Mouse (Mus musculus): Measurements from ENCODE around the gene Zic4.

DNA sequence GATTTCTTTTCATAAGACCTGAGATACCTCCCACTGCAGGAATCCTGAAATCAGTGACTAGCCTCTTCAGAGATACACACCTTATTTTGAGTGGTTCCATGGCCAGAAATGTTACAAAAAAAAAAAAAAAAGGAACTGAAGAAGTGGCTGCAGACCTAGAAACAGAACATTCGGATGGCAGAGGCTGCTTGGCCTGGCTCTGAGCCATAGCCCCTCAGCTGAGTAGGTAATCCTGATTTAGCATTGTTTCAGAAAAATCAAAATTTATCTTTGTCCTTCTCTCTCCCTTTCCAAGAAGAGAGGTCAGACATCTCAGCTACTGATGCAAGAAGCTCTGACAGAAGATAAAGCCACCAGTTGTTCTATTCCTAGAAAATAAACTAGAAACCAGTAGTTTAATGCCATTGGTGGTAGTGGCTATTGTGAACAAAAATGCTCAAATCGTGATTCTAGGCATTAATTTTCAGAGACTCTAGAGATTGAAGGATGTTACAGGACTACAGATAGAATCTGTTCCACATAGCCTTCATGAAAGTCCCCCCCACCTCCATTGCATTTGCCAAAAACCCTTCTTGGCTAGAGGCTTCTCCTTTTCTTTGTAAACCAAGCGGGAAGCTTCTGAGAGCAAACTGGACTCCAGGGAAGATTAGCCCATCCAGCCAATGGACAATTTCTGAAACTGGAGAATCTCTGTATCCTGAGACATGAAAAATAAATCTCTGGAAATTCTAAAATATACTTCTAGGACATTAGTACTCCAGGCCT lies 11.8 kb downstream of the Zic4 start:
- TF ChIP-seq POLR2A (IDR thresholded peaks at IDR 0.05; ENCODE audit: control insufficient read depth, extremely low read depth, insufficient read depth, low read length, poor library complexity) (no peak), CTCF (IDR thresholded peaks at IDR 0.05; ENCODE audit: borderline replicate concordance, control insufficient read depth, extremely low read depth, insufficient read depth, low read length, poor library complexity) (no peak)
